Mouse (Mus musculus) MEL (cell line): ENCODE data around the gene Gnao1.

ENCODE experiments used
- CTCF ChIP-seq, 3 experiments: IDR thresholded peaks in 2 of 3; conservative IDR thresholded peaks in 1 of 3; 2 replicates each; pipeline ENCODE4 v1.5.1; 2011 to 2012; ENCODE audit warnings: low read length in 3 of 3, low read depth in 2 of 3, mild to moderate bottlenecking in 2 of 3, improper control_type of control experiment in 1 of 3, inconsistent platforms in 1 of 3, mixed read lengths in 1 of 3, moderate library complexity in 1 of 3; ENCODE audit not compliant: control insufficient read depth in 1 of 3, insufficient read depth in 1 of 3, poor library complexity in 1 of 3, severe bottlenecking in 1 of 3
- MAX ChIP-seq: IDR thresholded peaks from 2 replicates; pipeline ENCODE4 v1.6.1; 2011; ENCODE audit warnings: low read length, improper control_type of control experiment
- POLR2A ChIP-seq, 2 experiments: IDR thresholded peaks; 2 replicates each; pipeline ENCODE4 v1.6.1; 2011 to 2012; ENCODE audit warnings: low read length in 2 of 2, mild to moderate bottlenecking in 2 of 2, control low read depth in 1 of 2, improper control_type of control experiment in 1 of 2, low read depth in 1 of 2, moderate library complexity in 1 of 2; ENCODE audit not compliant: control insufficient read depth in 1 of 2, insufficient read depth in 1 of 2, poor library complexity in 1 of 2

- TF ChIP-seq POLR2A (IDR thresholded peaks at IDR 0.05; ENCODE audit: control insufficient read depth in 1 of 2, insufficient read depth in 1 of 2, low read depth in 1 of 2, low read length in 2 of 2, poor library complexity in 1 of 2) = no peak
- no peak for TF ChIP-seq MAX
- TF ChIP-seq CTCF (IDR thresholded peaks at IDR 0.05 in 2 of 3, conservative IDR thresholded peaks at IDR 0.05 in 1 of 3; ENCODE audit: control insufficient read depth in 1 of 3, insufficient read depth in 1 of 3, low read depth in 2 of 3, low read length in 3 of 3, poor library complexity in 1 of 3, severe bottlenecking in 1 of 3) = no peak
These were observed 35.4 kb downstream of the Gnao1 start for GRCm38 (mm10) chr8:93845186-93845585.
